Mouse (Mus musculus): ENCODE data around the gene Ccdc189.

GRCm38 (mm10) chr7:127587196-127587595 lies 1.2 kb downstream of the Ccdc189 start:
- no peak for TF ChIP-seq HCFC1 (IDR thresholded peaks at IDR 0.05; ENCODE audit: borderline replicate concordance, insufficient read depth, low read length)
- no peak for TF ChIP-seq ZC3H11A (IDR thresholded peaks at IDR 0.05; ENCODE audit: borderline replicate concordance, low read depth, low read length)
- no peak for TF ChIP-seq CHD2 (IDR thresholded peaks at IDR 0.05; ENCODE audit: low read depth, low read length)
- no peak for TF ChIP-seq MAFK (IDR thresholded peaks at IDR 0.05; ENCODE audit: insufficient read depth, low read depth, low read length)
- no peak for TF ChIP-seq ZNF384 (IDR thresholded peaks at IDR 0.05; ENCODE audit: low read depth, low read length)

All from ES-E14 (cell line).